Mouse (Mus musculus) liver, adult 2 months (tissue): ENCODE data around the gene Cdx2. TPM values are rescaled to one million over a fixed set of nuclear protein-coding genes. Genes with fewer than 3 reads are reported as not detected.

Experiments used
- DNase-seq: peaks from one replicate; pipeline ENCODE4 v3.0.0-alpha.2; 2011; ENCODE audit warnings: low read depth, low spot score; ENCODE audit errors: extremely low read depth
- H3K27ac ChIP-seq: fragments of 200-500 bp; replicated peaks from 2 replicates; pipeline ENCODE4 v1.5.1; 2012; ENCODE audit warnings: low read depth, mild to moderate bottlenecking, control low read depth, inconsistent platforms, low read length; ENCODE audit not compliant: insufficient read depth
- H3K27me3 ChIP-seq: fragments of 200-500 bp; 2 replicates; pipeline ENCODE4 v1.6.1; 2012; ENCODE audit warnings: mild to moderate bottlenecking, moderate library complexity, low read length, inconsistent platforms; ENCODE audit not compliant: control insufficient read depth, insufficient read depth
- H3K36me3 ChIP-seq: fragments of 200-500 bp; 2 replicates; pipeline ENCODE4 v1.6.1; 2012; ENCODE audit warnings: low read length, inconsistent platforms; ENCODE audit not compliant: control insufficient read depth, insufficient read depth
- H3K4me1 ChIP-seq: fragments of 200-500 bp; 2 replicates; pipeline ENCODE4 v1.6.1; 2011; ENCODE audit warnings: low read length; ENCODE audit not compliant: control insufficient read depth, insufficient read depth
- H3K4me3 ChIP-seq: fragments of 200-500 bp; 2 replicates; pipeline ENCODE4 v1.5.1; 2011; ENCODE audit warnings: low read depth, mild to moderate bottlenecking, control low read depth, low read length, moderate library complexity; ENCODE audit not compliant: insufficient read depth
- H3K79me2 ChIP-seq: fragments of 200-500 bp; 2 replicates; pipeline ENCODE4 v1.6.1; 2012; ENCODE audit warnings: inconsistent platforms, mild to moderate bottlenecking, low read length, moderate library complexity; ENCODE audit not compliant: control insufficient read depth, insufficient read depth
- H3K9ac ChIP-seq: fragments of 200-500 bp; 2 replicates; pipeline ENCODE4 v1.6.1; 2012; ENCODE audit warnings: low read depth, mild to moderate bottlenecking, control low read depth, inconsistent platforms, low read length
- CTCF ChIP-seq: fragments of 200-500 bp; IDR thresholded peaks from 2 replicates; pipeline ENCODE4 v1.5.1; 2011; ENCODE audit warnings: low read depth, low read length, control low read depth
- POLR2A ChIP-seq: fragments of 200-500 bp; IDR thresholded peaks from 2 replicates; pipeline ENCODE4 v1.6.1; 2011; ENCODE audit warnings: low read length, control low read depth; ENCODE audit not compliant: insufficient read depth; ENCODE audit errors: extremely low read depth
- WGBS: fragments of 180-500 bp; shearing (Covaris S2); methylation state at CpG from one replicate; pipeline ENCODE4 v1.1.7; 2018; 5-methylcytosine and 5-hydroxymethylcytosine counted together
- polyA plus RNA-seq: library from polyadenylated mRNA; depleted of rRNA; stranded (reverse); fragments of >200 nt; gene quantifications from 2 replicates; pipeline ENCODE4 v1.2.3, GENCODE M21; 2012
- total RNA-seq: library from RNA; depleted of rRNA; stranded (reverse); fragments of >200 nt; gene quantifications from 2 replicates; pipeline ENCODE4 v1.2.3, GENCODE M21; 2014

The Cdx2 gene
- total and polyA plus RNA-seq, 2 experiments, result 0.04 TPM; not detected in 1

DNA sequence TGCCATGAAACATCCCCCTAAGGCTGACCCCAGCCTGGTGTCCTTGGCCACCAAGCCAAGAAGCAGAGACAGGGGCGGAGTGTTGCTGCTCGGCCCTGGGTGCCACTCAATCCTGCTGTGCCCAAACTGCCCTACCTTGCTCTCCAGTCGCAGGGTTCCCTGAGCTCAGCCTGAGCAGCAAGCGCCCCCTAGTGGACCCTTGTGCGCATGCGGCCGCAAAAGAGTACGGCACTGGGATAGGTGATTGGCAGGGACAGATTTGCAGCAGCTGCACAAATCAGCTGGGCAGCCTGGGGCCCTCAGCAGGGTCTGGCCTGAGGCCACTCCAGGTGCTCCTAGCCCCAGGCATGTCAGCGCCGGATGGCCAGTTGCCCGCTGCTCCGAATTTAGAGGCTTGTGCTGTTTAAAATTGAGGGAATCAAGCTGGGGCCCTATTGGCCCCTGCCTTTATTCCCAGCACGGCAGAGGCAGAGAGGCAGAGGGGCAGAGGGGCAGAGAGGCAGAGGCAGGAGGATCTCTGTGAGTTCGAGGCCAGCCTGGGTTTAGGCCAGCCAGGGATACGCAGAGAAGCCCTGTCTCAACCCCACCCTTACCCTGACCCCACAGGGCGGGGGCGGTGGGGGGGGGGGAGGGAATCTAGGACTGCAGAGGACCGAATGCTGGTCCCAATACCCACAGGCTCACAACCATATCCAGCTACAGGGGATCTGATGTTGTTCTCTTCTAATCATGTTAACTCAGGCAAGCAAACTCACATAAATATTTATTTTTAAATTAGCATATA lies 13.8 kb downstream of the Cdx2 start:
- WGBS, result 19% methylated on average over 18 of the region's 18 CpGs
- peak; percentile 95 for TF ChIP-seq CTCF
- TF ChIP-seq POLR2A, result no peak
- H3K4me1 ChIP-seq, result no peaks in the 10 kb centered on the region
- H3K27me3 ChIP-seq, result peaks cover 12% of the 10 kb centered on the region; the same call in 1 of the 2 replicates
- DNase-seq, result peak; percentile 58
- H3K27ac ChIP-seq, result no peak overlapping the region
- H3K36me3 ChIP-seq, result no peaks in the 10 kb centered on the region
- H3K9ac ChIP-seq, result no peak overlapping the region
- no peaks in the 10 kb centered on the region for H3K79me2 ChIP-seq
- no peak overlapping the region for H3K4me3 ChIP-seq

- Histone ChIP-seq H3K27ac (no peak overlapping the region), H3K27me3 (peaks cover 15% of the 10 kb centered on the region; the same call in 1 of the 2 replicates), H3K79me2 (no peaks in the 10 kb centered on the region), H3K9ac (no peak overlapping the region), H3K36me3 (no peaks in the 10 kb centered on the region), H3K4me3 (no peak overlapping the region), H3K4me1 (no peaks in the 10 kb centered on the region)
- WGBS, result 51% methylated on average over 13 of the region's 13 CpGs
- no peak for DNase-seq
- no peak for TF ChIP-seq POLR2A
- no peak for TF ChIP-seq CTCF
Observed at GRCm38 (mm10) chr5:147292506-147293120, 14.5 kb downstream of the Cdx2 start.

DNA sequence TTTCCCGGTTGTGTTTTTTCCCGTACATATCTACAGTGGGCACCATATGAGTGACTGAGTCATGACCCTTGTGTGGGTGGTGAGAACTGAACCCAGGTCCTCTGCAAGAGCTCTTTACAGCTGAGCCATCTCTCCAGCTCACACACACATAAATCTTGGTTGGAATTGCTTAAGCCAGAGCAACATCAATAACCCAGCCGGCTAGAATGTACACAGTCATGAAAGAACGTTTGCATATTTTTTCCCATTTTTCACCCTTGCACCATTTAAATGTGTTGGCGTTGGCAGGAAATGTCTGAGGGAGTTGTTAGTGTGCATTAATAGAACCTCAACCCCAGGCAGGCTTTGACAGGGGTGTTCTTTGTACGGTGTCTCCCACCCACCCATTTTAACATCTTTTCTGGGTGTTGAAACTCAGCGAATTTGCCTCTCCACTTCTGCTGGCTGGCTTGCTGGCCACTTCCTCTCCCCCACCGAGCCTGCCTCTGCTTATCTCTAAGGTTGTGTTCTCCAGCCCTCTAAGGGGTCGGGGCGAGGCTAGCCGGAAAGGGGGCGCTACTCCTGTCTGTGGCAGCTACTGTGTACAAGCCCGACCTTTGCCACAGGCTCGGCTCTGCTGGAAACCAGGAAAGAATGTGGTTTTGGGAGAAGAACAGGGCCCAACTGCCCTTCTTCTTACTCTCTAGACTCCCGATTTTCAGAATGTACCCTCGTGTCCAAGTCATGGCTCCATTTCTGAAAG lies 15.1 kb downstream of the Cdx2 start:
- TF ChIP-seq POLR2A, result no peak
- TF ChIP-seq CTCF, result no peak
- H3K27me3 ChIP-seq, result peaks cover 15% of the 10 kb centered on the region; the same call in 1 of the 2 replicates
- no peak overlapping the region for H3K27ac ChIP-seq
- H3K4me3 ChIP-seq, result no peak overlapping the region
- no peaks in the 10 kb centered on the region for H3K79me2 ChIP-seq
- no peaks in the 10 kb centered on the region for H3K36me3 ChIP-seq
- no peak overlapping the region for H3K9ac ChIP-seq
- WGBS, result 26% methylated on average over 16 of the region's 16 CpGs
- no peaks in the 10 kb centered on the region for H3K4me1 ChIP-seq
- no peak for DNase-seq

GRCm38 (mm10) chr5:147284365-147284764 lies 22.7 kb downstream of the Cdx2 start:
- TF ChIP-seq CTCF (peak; percentile 22; the same call in 1 of the 2 replicates), POLR2A (no peak)
- WGBS, result 76% methylated on average over 4 of the region's 4 CpGs
- H3K79me2 ChIP-seq, result no peaks in the 10 kb centered on the region

GRCm38 (mm10) chr5:147277547-147277925 lies 29.5 kb downstream of the Cdx2 start:
- no peak for DNase-seq
- H3K4me3 ChIP-seq, result no peak overlapping the region
- no peak overlapping the region for H3K9ac ChIP-seq
- H3K36me3 ChIP-seq, result no peaks in the 10 kb centered on the region
- TF ChIP-seq CTCF (no peak), POLR2A (no peak)
- H3K27me3 ChIP-seq, result peaks cover 24% of the 10 kb centered on the region
- no peak overlapping the region for H3K27ac ChIP-seq
- WGBS, result 3% methylated on average over 13 of the region's 13 CpGs
- no peaks in the 10 kb centered on the region for H3K79me2 ChIP-seq
- no peaks in the 10 kb centered on the region for H3K4me1 ChIP-seq

More at GRCm38 (mm10) chr5:147284365-147284764, 22.7 kb downstream of the Cdx2 start:
- no peaks in the 10 kb centered on the region for H3K36me3 ChIP-seq
- no peak for DNase-seq
- H3K9ac ChIP-seq, result no peak overlapping the region
- H3K4me3 ChIP-seq, result no peak overlapping the region
- peaks cover 14% of the 10 kb centered on the region for H3K27me3 ChIP-seq
- no peak overlapping the region for H3K27ac ChIP-seq
- H3K4me1 ChIP-seq, result peaks cover 2% of the 10 kb centered on the region
